Mouse (Mus musculus) kidney, postnatal 0 days (tissue): ENCODE measurements at regions not wholly inside any gene's neighbourhood (a gene's known extent, or its start where the extent isn't known, plus 50 kb on each side); places are given as distances from the start of the nearest gene placed in this dataset.

Experiments
- ATAC-seq: fragments of 200-750 bp; cut with Nextera tagmentation; replicated peaks from 2 replicates; pipeline ENCODE4 v1.8.0; 2017; ENCODE audit warnings: low read depth, moderate number of reproducible peaks, moderate TSS enrichment, moderate library complexity; ENCODE audit not compliant: low FRiP score
- DNase-seq: peaks from one replicate; pipeline ENCODE4 v3.0.0-alpha.2; 2016; ENCODE audit warnings: low spot score
- H3K27ac ChIP-seq: fragments of 300-500 bp; sonication (generic); 2 replicates; pipeline ENCODE4 v1.5.1; 2014; ENCODE audit warnings: mild to moderate bottlenecking
- H3K27me3 ChIP-seq: fragments of 300-500 bp; sonication (generic); 2 replicates; pipeline ENCODE4 v1.6.1; 2014; ENCODE audit warnings: low read length, mixed read lengths; ENCODE audit not compliant: insufficient read depth
- H3K36me3 ChIP-seq: fragments of 300-500 bp; sonication (generic); 2 replicates; pipeline ENCODE4 v1.6.1; 2014; ENCODE audit warnings: low read length, mixed read lengths; ENCODE audit not compliant: insufficient read depth
- H3K4me1 ChIP-seq: fragments of 300-500 bp; sonication (generic); replicated peaks from 2 replicates; pipeline ENCODE4 v1.6.1; 2014; ENCODE audit warnings: antibody characterized with exemption, low read length, mixed read lengths; ENCODE audit not compliant: insufficient read depth
- H3K4me2 ChIP-seq: fragments of 300-500 bp; sonication (generic); 2 replicates; pipeline ENCODE4 v1.6.1; 2014; ENCODE audit warnings: mild to moderate bottlenecking, low read length, moderate library complexity, mixed read lengths
- H3K4me3 ChIP-seq: fragments of 300-500 bp; sonication (generic); replicated peaks from 2 replicates; pipeline ENCODE4 v1.5.1; 2014; ENCODE audit warnings: low read depth, low read length
- H3K9ac ChIP-seq: fragments of 300-500 bp; sonication (generic); 2 replicates; pipeline ENCODE4 v1.6.1; 2014; ENCODE audit warnings: low read depth, low read length
- H3K9me3 ChIP-seq: fragments of 300-500 bp; sonication (generic); replicated peaks from 2 replicates; pipeline ENCODE4 v1.6.1; 2016; ENCODE audit warnings: low read length, inconsistent platforms, mixed read lengths
- CTCF ChIP-seq: IDR thresholded peaks from 2 replicates; pipeline ENCODE4 v1.5.1; 2016; ENCODE audit warnings: antibody characterized with exemption, low read depth, mild to moderate bottlenecking, moderate library complexity
- WGBS: fragments of 180-500 bp; shearing (Covaris S2); extraction: QIAGEN DNeasy Blood & Tissue Kit; methylation state at CpG from one replicate; pipeline ENCODE4 v1.1.7; 2014; 5-methylcytosine and 5-hydroxymethylcytosine counted together

GRCm38 (mm10) chr11:112982165-112982801, 200.3 kb downstream of the Sox9 start:
- TF ChIP-seq CTCF = no peak
- ATAC-seq = peak; percentile 59
- peak; percentile 54 for DNase-seq

GRCm38 (mm10) chr11:112982802-112983591, 201.0 kb downstream of the Sox9 start:
- peak; percentile 52 for DNase-seq
- H3K27ac ChIP-seq = no peak overlapping the region

More at GRCm38 (mm10) chr11:112982165-112982801, 200.3 kb downstream of the Sox9 start:
- H3K27ac ChIP-seq = no peak overlapping the region
- H3K9ac ChIP-seq = no peak overlapping the region
- H3K4me3 ChIP-seq = no peak overlapping the region
- no peak overlapping the region for H3K4me2 ChIP-seq
- H3K36me3 ChIP-seq = no peaks in the 10 kb centered on the region
- H3K27me3 ChIP-seq = no peaks in the 10 kb centered on the region
- H3K4me1 ChIP-seq = peaks cover 21% of the 10 kb centered on the region; the same call in 1 of the 2 replicates
- H3K9me3 ChIP-seq = no peaks in the 10 kb centered on the region
- 31% methylated on average over 11 of the region's 11 CpGs for WGBS

GRCm38 (mm10) chr11:112986029-112986573, 204.1 kb downstream of the Sox9 start:
- no peak overlapping the region for H3K4me2 ChIP-seq
- H3K4me1 ChIP-seq = peaks cover 29% of the 10 kb centered on the region; the same call in 1 of the 2 replicates
- H3K36me3 ChIP-seq = no peaks in the 10 kb centered on the region
- no peak overlapping the region for H3K27ac ChIP-seq
- WGBS = 83% methylated on average over 9 of the region's 9 CpGs
- no peak for ATAC-seq
- DNase-seq = no peak
- no peak overlapping the region for H3K9ac ChIP-seq
- no peak for TF ChIP-seq CTCF
- H3K4me3 ChIP-seq = no peak overlapping the region
- 0 out of 2 replicates have a peak, but pooled peaks cover 3% of the 10 kb centered on the region for H3K27me3 ChIP-seq
- H3K9me3 ChIP-seq = no peaks in the 10 kb centered on the region

More at GRCm38 (mm10) chr11:112982802-112983591, 201.0 kb downstream of the Sox9 start:
- H3K36me3 ChIP-seq = no peaks in the 10 kb centered on the region
- no peaks in the 10 kb centered on the region for H3K9me3 ChIP-seq
- no peak overlapping the region for H3K9ac ChIP-seq
- no peak overlapping the region for H3K4me3 ChIP-seq
- peaks cover 23% of the 10 kb centered on the region for H3K4me1 ChIP-seq
- WGBS = 35% methylated on average over 9 of the region's 9 CpGs
- ATAC-seq = 0 out of 2 replicates have a peak, but pooled peaks have one; percentile 6
- no peaks in the 10 kb centered on the region for H3K27me3 ChIP-seq
- TF ChIP-seq CTCF = no peak
- H3K4me2 ChIP-seq = no peak overlapping the region

GRCm38 (mm10) chr11:112987782-112988181, 205.8 kb downstream of the Sox9 start:
- Histone ChIP-seq H3K27ac (peak overlapping the region; percentile 54; the same call in 1 of the 2 replicates), H3K4me3 (no peak overlapping the region), H3K4me1 (peaks cover 34% of the 10 kb centered on the region; the same call in 1 of the 2 replicates), H3K36me3 (no peaks in the 10 kb centered on the region), H3K9ac (0 out of 2 replicates have a peak overlapping the region, but pooled peaks have one; percentile 8), H3K9me3 (no peaks in the 10 kb centered on the region), H3K4me2 (no peak overlapping the region), H3K27me3 (0 out of 2 replicates have a peak, but pooled peaks cover 3% of the 10 kb centered on the region)
- TF ChIP-seq CTCF = no peak
- no peak for DNase-seq
- peak; percentile 44 for ATAC-seq
- WGBS = 43% methylated on average over 7 of the region's 7 CpGs

- no peak overlapping the region for H3K27ac ChIP-seq
- no peak overlapping the region for H3K9ac ChIP-seq
- no peaks in the 10 kb centered on the region for H3K9me3 ChIP-seq
- ATAC-seq = no peak
- peaks cover 34% of the 10 kb centered on the region; the same call in 1 of the 2 replicates for H3K4me1 ChIP-seq
- no peak overlapping the region for H3K4me3 ChIP-seq
- H3K4me2 ChIP-seq = no peak overlapping the region
- no peak for DNase-seq
- WGBS = 61% methylated on average over 1 of the region's 1 CpGs
- no peak for TF ChIP-seq CTCF
- no peaks in the 10 kb centered on the region for H3K36me3 ChIP-seq
- H3K27me3 ChIP-seq = 0 out of 2 replicates have a peak, but pooled peaks cover 3% of the 10 kb centered on the region
Measured at GRCm38 (mm10) chr11:112988900-112989299, 206.9 kb downstream of the Sox9 start.

GRCm38 (mm10) chr11:112989981-112990512, 208.0 kb downstream of the Sox9 start:
- WGBS = 25% methylated on average over 13 of the region's 13 CpGs
- no peak for DNase-seq
- no peak overlapping the region for H3K4me3 ChIP-seq
- H3K27me3 ChIP-seq = 0 out of 2 replicates have a peak, but pooled peaks cover 3% of the 10 kb centered on the region
- H3K4me2 ChIP-seq = no peak overlapping the region
- H3K9me3 ChIP-seq = no peaks in the 10 kb centered on the region
- no peak overlapping the region for H3K9ac ChIP-seq
- H3K4me1 ChIP-seq = peaks cover 34% of the 10 kb centered on the region; the same call in 1 of the 2 replicates
- no peak for ATAC-seq
- H3K27ac ChIP-seq = no peak overlapping the region
- no peaks in the 10 kb centered on the region for H3K36me3 ChIP-seq
- TF ChIP-seq CTCF = no peak
